Mouse (Mus musculus) brain, embryonic 14.5 days (tissue): ENCODE results near the gene Bcat2.

Experiments
- CTCF ChIP-seq: fragments of 200-500 bp; IDR thresholded peaks from 2 replicates; pipeline ENCODE4 v1.5.1; 2012; ENCODE audit warnings: inconsistent platforms, mild to moderate bottlenecking, moderate library complexity, borderline replicate concordance; ENCODE audit not compliant: insufficient read depth, insufficient read length; ENCODE audit errors: extremely low read depth
- POLR2A ChIP-seq: fragments of 200-500 bp; IDR thresholded peaks from 2 replicates; pipeline ENCODE4 v1.6.1; 2012; ENCODE audit warnings: mild to moderate bottlenecking, inconsistent platforms, borderline replicate concordance; ENCODE audit not compliant: poor library complexity, insufficient read depth, insufficient read length, severe bottlenecking; ENCODE audit errors: extremely low read depth

GRCm38 (mm10) chr7:45564811-45565210 lies 5.1 kb upstream of the Bcat2 start:
- TF ChIP-seq POLR2A: no peak
- TF ChIP-seq CTCF: no peak
